Mouse (Mus musculus) right cerebral cortex, postnatal 36 days (tissue): ENCODE results near the gene Mapkap1.
A peak's percentile ranks its signal among the peaks of the same experiment; 100 is the strongest.
"Not testable (repeated sequence)": the region's sequence is repeated elsewhere in the genome, so short reads cannot be mapped to it uniquely, and the experiment has no call there.

ENCODE experiments used
- DNase-seq, 2 experiments: peaks; one replicate each; pipeline ENCODE4 v3.0.0; 2022; ENCODE audit warnings: low spot score in 2 of 2, mixed read lengths in 1 of 2

Mapkap1 gene

GRCm38 (mm10) chr2:34431701-34432372, 25.3 kb downstream of the Mapkap1 start:
- DNase-seq = no peak

- not testable (repeated sequence) for DNase-seq
These were observed 26.3 kb downstream of the Mapkap1 start for GRCm38 (mm10) chr2:34432887-34433286.

GRCm38 (mm10) chr2:34436321-34436720, 29.8 kb downstream of the Mapkap1 start:
- no peak for DNase-seq

DNA sequence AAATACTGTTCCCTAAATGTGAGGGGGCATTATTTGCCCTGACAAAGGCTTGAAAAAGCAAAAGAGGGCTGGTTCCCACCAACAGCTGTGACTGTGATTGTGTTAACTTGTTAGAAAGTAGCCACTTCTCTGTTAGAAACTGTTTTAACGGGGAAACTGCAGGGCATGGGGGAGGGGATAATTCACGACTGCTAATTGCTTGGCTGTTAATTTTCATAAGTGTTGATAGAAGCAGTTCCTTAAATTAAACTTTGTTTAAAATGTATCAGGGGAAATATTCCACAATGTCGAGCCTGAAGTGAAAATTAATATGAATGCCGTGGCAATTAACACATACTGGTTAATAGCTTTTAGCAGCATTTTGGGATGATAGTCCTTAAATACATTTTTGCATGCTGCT, 42.2 kb downstream of the Mapkap1 start:
- no peak for DNase-seq

GRCm38 (mm10) chr2:34462490-34462889, 55.9 kb downstream of the Mapkap1 start:
- no peak for DNase-seq

GRCm38 (mm10) chr2:34468559-34469141, 62.1 kb downstream of the Mapkap1 start:
- DNase-seq = no peak

GRCm38 (mm10) chr2:34469324-34469723, 62.8 kb downstream of the Mapkap1 start:
- DNase-seq = no peak

GRCm38 (mm10) chr2:34473775-34474174, 67.2 kb downstream of the Mapkap1 start:
- no peak for DNase-seq

GRCm38 (mm10) chr2:34481401-34481800, 74.8 kb downstream of the Mapkap1 start:
- DNase-seq = no peak

GRCm38 (mm10) chr2:34482102-34482501, 75.5 kb downstream of the Mapkap1 start:
- no peak for DNase-seq

DNA sequence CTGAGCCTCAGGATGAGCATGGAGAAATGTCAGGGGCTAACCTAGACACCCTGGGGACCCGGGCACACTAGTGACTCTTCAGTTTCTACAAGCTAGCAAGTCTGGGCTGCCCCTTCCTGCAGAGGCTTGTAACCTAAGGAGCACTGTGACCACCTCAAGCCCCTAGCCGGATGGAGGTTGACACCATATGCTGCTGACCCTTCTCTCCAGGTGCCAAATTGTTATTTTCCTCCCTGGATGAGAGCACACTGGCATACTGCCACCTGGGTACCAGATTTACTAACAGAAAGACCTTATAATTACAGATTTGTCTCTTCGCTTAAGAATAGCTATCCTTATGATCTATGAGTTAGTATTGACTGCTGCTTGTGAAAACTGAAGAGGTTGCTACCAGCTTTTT, 76.0 kb downstream of the Mapkap1 start:
- no peak for DNase-seq

GRCm38 (mm10) chr2:34487281-34487680, 80.7 kb downstream of the Mapkap1 start:
- DNase-seq = no peak

GRCm38 (mm10) chr2:34503975-34504730, 97.6 kb downstream of the Mapkap1 start:
- DNase-seq = no peak

DNA sequence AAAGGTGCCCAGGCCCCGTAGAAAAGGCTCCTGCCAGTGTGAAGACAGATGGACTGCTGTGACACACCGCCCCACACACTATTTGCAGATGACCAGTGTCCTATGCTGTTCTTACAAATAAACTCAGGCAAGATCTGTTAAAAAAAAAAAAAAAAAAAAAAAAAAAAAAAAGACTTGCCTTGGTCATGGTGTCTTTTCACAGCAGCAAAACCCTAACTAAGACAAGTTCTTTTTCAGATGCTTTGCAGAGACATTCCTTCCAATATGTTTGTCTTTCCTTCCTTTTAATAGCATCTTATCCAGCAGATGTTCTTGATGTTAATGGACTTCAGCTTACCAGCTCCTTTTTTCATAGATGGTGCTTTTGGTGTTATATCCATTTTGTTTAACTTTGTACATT, 99.6 kb downstream of the Mapkap1 start:
- not testable (repeated sequence) for DNase-seq

DNA sequence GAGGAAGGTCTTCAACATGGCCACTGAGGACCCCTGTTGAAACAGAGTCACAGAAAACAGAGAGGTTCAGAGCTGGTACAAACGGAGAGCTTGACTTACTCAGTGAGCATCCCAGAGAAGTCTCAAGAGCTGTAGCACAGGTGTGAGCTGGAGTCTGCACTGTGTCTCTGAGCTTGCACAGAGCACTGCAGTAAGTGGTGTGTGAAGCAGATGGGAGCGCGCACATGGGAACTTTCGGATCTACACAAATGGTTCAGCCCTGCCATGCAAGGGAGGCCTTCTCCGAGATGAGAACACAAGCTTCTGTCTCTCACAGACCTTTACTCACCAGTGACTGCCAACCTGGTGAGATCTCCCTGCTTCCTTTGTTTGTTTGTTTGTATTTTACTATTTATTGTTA, 103.3 kb downstream of the Mapkap1 start:
- DNase-seq = no peak

GRCm38 (mm10) chr2:34515263-34515662, 108.7 kb downstream of the Mapkap1 start:
- no peak for DNase-seq

DNA sequence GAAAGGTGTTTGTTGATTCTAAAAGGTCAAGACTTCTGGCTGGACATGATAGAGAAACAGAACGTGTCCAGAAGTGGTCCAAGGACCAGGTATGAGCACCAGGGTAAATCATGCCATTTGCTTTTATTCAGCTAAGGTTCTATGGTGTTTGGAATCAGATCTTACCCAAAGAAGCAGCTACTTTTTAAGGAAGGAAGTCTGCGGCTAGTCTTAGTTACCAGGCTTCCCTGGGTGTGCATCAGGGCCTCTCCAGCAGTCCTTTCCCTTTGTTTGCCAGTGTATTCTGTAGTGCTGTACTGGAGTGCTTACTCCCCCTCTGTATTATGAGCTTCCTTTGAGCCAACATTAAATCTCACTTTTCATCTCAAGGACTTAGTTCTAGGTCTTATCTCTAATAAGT, 111.5 kb downstream of the Mapkap1 start:
- no peak for DNase-seq

- no peak for DNase-seq
These were observed 112.0 kb downstream of the Mapkap1 start for GRCm38 (mm10) chr2:34518526-34518925.

GRCm38 (mm10) chr2:34519525-34519924, 113.0 kb downstream of the Mapkap1 start:
- DNase-seq = peak in 1 of 2 experiments; percentile 38

GRCm38 (mm10) chr2:34521384-34521783, 114.8 kb downstream of the Mapkap1 start:
- DNase-seq = no peak

DNA sequence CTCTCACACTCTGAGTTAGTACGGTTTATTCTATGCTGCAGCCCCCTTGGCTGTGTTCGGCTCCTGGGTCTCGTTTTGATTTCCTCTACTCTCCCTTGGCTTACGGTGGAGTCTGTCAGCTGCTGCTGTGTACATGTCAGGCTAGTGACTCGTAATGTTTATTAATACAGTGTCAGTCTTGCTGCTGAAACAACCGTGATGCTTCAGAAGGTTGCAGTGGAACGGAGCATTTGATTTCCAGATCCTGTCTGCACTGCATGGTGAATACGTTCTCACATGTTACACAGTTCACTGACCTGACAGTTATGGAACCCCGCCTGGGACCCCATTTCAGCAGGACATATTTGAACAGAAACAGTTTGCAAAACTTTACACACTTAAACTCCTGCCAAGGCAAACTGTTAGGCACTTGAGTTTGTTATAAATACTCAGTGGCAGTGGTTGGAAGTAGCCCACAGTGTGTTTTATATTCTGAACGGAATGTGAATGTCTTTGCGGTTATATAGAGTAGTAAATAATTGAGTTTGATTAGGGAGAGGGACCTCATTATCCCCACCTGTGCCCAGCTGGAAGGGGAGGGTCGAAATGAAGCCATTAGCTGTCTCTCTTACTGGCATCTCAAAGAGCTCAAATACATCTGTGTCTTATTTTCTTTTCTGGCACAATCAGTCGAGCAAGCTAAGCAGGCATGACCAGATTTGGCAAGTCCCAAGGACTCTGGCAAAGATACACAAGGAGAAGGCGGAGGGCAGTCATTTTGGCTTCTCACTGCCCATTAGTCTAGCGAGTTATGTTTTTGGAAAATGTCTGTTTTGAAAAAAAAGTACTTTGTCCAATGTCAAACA, 120.2 kb downstream of the Mapkap1 start:
- no peak for DNase-seq

- DNase-seq = no peak
These were observed 121.9 kb downstream of the Mapkap1 start for GRCm38 (mm10) chr2:34528491-34528890.
